Comparison of ENCODE assay signal across 10 mouse cellular contexts in genomic region chr5:100120711-100121141, GRCm38 (mm10). TPM values are rescaled to one million over a fixed set of nuclear protein-coding genes. Genes with fewer than 3 reads are reported as not detected.
A peak's percentile ranks its signal among the peaks of the same experiment; 100 is the strongest.
DNase-seq lines count a peak whose midpoint lies in the region; ATAC-seq and TF ChIP-seq lines count a peak whose summit lies in the region.
"Had no signal": no experiment of that assay in that cellular context is flagged by ENCODE, and none has a peak within 500 bp of the region (broad histone marks: within the 10 kb centered on the region; RNA-seq: fewer than 3 reads in every experiment).

No protein-coding gene starts in this region.

- intact Hi-C loops in heart, postnatal 10 days (cut with DNase I) = no loop called here
- intact Hi-C loops in gastrocnemius, adult 2 months (cut with DNase I) = no loop called here

- TF ChIP-seq POLR2A in limb, embryonic 14.5 days (IDR thresholded peaks at IDR 0.05; ENCODE audit: borderline replicate concordance, extremely low read depth, insufficient read depth, insufficient read length) = no peak

- H3K9ac ChIP-seq in limb, embryonic 14.5 days (ENCODE audit: low read depth, low read length, severe bottlenecking) = 0 out of 2 replicates have a peak overlapping the region, but pooled peaks have one; percentile 31
- H3K9ac ChIP-seq in stomach, embryonic 15.5 days = no peak overlapping the region
- H3K9ac ChIP-seq: liver, embryonic 14.5 days had no signal

- no peak overlapping the region for H3K27ac ChIP-seq in limb, embryonic 14.5 days (replicated peaks; ENCODE audit: low read depth, low read length)
- no peak overlapping the region for H3K27ac ChIP-seq in stomach, embryonic 15.5 days
- no peak overlapping the region for H3K27ac ChIP-seq in gastrocnemius, adult 2 months
- H3K27ac ChIP-seq: liver, embryonic 14.5 days had no signal

- DNase-seq in heart, adult 11 months = peak; percentile 83
- no peak for DNase-seq in heart, postnatal 10 days
- DNase-seq in lung, postnatal 36 days = peak; percentile 3
- DNase-seq in lung, postnatal 25 days (ENCODE audit: low spot score) = no peak
- peak; percentile 8 for DNase-seq in limb, embryonic 14.5 days (ENCODE audit: low spot score)
- DNase-seq in thymus, postnatal 10 days (ENCODE audit: low spot score in 2 of 2) = no peak
- DNase-seq in gastrocnemius, adult 2 months = no peak
- DNase-seq: adrenal gland, adult 2 months had no signal

- H3K4me3 ChIP-seq in limb, embryonic 14.5 days (replicated peaks; ENCODE audit: low read length) = peak overlapping the region; percentile 22
- H3K4me3 ChIP-seq in stomach, embryonic 15.5 days (replicated peaks) = no peak overlapping the region
- H3K4me3 ChIP-seq in gastrocnemius, adult 2 months = no peak overlapping the region

- no peak for ATAC-seq in limb, embryonic 14.5 days (ENCODE audit: low FRiP score, low read depth)
- ATAC-seq in stomach, embryonic 15.5 days (ENCODE audit: insufficient read depth, low FRiP score, low read depth) = no peak

- WGBS in limb, embryonic 14.5 days = 2% methylated on average over 20 of the region's 20 CpGs
- 4% methylated on average over 20 of the region's 20 CpGs for WGBS in stomach, embryonic 15.5 days

- peaks cover 8% of the 10 kb centered on the region; the same call in 1 of the 2 replicates for H3K4me1 ChIP-seq in limb, embryonic 14.5 days (ENCODE audit: control insufficient read depth, insufficient read depth, low read length)
- H3K4me1 ChIP-seq in stomach, embryonic 15.5 days = 0 out of 2 replicates have a peak, but pooled peaks cover 4% of the 10 kb centered on the region

- H3K27me3 ChIP-seq in limb, embryonic 14.5 days (ENCODE audit: control insufficient read depth, insufficient read depth, low read length) = peaks cover 7% of the 10 kb centered on the region; the same call in 1 of the 2 replicates
- no peaks in the 10 kb centered on the region for H3K27me3 ChIP-seq in stomach, embryonic 15.5 days (replicated peaks)

- H3K36me3 ChIP-seq in limb, embryonic 14.5 days (ENCODE audit: control insufficient read depth, insufficient read depth, low read length) = no peaks in the 10 kb centered on the region
- no peaks in the 10 kb centered on the region for H3K36me3 ChIP-seq in stomach, embryonic 15.5 days

- peak overlapping the region; percentile 36; the same call in 1 of the 2 replicates for H3K4me2 ChIP-seq in limb, embryonic 14.5 days (replicated peaks; ENCODE audit: low read depth, low read length, severe bottlenecking)
- peak overlapping the region; percentile 28 for H3K4me2 ChIP-seq in stomach, embryonic 15.5 days

- H3K9me3 ChIP-seq in limb, embryonic 14.5 days (ENCODE audit: control insufficient read depth, low read length) = no peaks in the 10 kb centered on the region
- H3K9me3 ChIP-seq in stomach, embryonic 15.5 days = no peaks in the 10 kb centered on the region

- no peak for TF ChIP-seq CTCF in gastrocnemius, adult 2 months (IDR thresholded peaks at IDR 0.05)

RNA-seq across cellular contexts. Expression of gene Tmem150c, which starts 38.9 kb away (rescaled TPM):
- total RNA-seq in heart, postnatal 10 days (2021) = 1 to 10 TPM; 4.4 to 4.8 TPM
- 7.2 and 7.3 TPM in 2 replicates for polyA plus RNA-seq in limb, embryonic 14.5 days (2012; rRNA removed)
- polyA plus RNA-seq in limb, embryonic 14.5 days (2014; fragmentation: Nextera tagmentation; extraction: Ambion mirVana) = 4.7 and 4.8 TPM in 2 replicates
- 4.0 and 4.7 TPM in 2 replicates for polyA plus RNA-seq in stomach, embryonic 15.5 days (2015; fragmentation: Nextera tagmentation; extraction: Ambion mirVana)
- 1 to 10 TPM in 1 of 2 experiments, under 1 TPM in 1; 0.82 to 2.9 TPM for total RNA-seq in gastrocnemius, adult 2 months (2021)

Comparison
In these comparisons a context has a peak if more than half of its experiments do, and no peak if none do; other contexts are left out.
1. DNase-seq: peak in heart, adult 11 months (single experiment), lung, postnatal 36 days (single experiment) and limb, embryonic 14.5 days (single experiment); none in heart, postnatal 10 days (0 of 2), lung, postnatal 25 days (single experiment), thymus, postnatal 10 days (0 of 2) and gastrocnemius, adult 2 months (single experiment).